19 mouse cellular contexts compared by ENCODE assay signal in genomic region chr1:170160397-170160938, GRCm38 (mm10). TPM values are rescaled to one million over a fixed set of nuclear protein-coding genes. Genes with fewer than 3 reads are reported as not detected.
DNase-seq lines count a peak whose midpoint lies in the region; ATAC-seq and TF ChIP-seq lines count a peak whose summit lies in the region.
"Had no signal": no experiment of that assay in that cellular context is flagged by ENCODE, and none has a peak within 500 bp of the region (broad histone marks: within the 10 kb centered on the region; RNA-seq: fewer than 3 reads in every experiment).

No protein-coding gene starts in this region.

- 45% methylated on average over 3 of the region's 3 CpGs for WGBS in heart, adult 2 months
- WGBS in neural tube, embryonic 13.5 days: 43% methylated on average over 3 of the region's 3 CpGs
- WGBS in stomach, postnatal 0 days: 67% methylated on average over 3 of the region's 3 CpGs
- 62% methylated on average over 3 of the region's 3 CpGs for WGBS in forebrain, embryonic 16.5 days

- no peak for TF ChIP-seq CTCF in heart, adult 2 months (IDR thresholded peaks at IDR 0.05)
- TF ChIP-seq CTCF in stomach, postnatal 0 days (IDR thresholded peaks at IDR 0.05; ENCODE audit: low read depth): no peak

- H3K4me2 ChIP-seq in neural tube, embryonic 13.5 days: no peak overlapping the region
- H3K4me2 ChIP-seq in stomach, postnatal 0 days (replicated peaks; ENCODE audit: low read depth): no peak overlapping the region
- H3K4me2 ChIP-seq in forebrain, embryonic 16.5 days (ENCODE audit: low read length): no peak overlapping the region
- H3K4me2 ChIP-seq: midbrain, embryonic 13.5 days; stomach, embryonic 15.5 days had no signal

- H3K4me3 ChIP-seq in heart, adult 2 months: no peak overlapping the region
- H3K4me3 ChIP-seq in neural tube, embryonic 13.5 days: no peak overlapping the region
- no peak overlapping the region for H3K4me3 ChIP-seq in stomach, postnatal 0 days (ENCODE audit: low read depth, low read length)
- H3K4me3 ChIP-seq in forebrain, embryonic 16.5 days (replicated peaks; ENCODE audit: low read length): no peak overlapping the region
- H3K4me3 ChIP-seq: midbrain, embryonic 13.5 days; stomach, embryonic 15.5 days had no signal

- H3K9ac ChIP-seq in heart, adult 2 months (ENCODE audit: low read depth, low read length): no peak overlapping the region
- H3K9ac ChIP-seq in neural tube, embryonic 13.5 days: 0 out of 2 replicates have a peak overlapping the region, but pooled peaks have one; percentile 22
- no peak overlapping the region for H3K9ac ChIP-seq in stomach, postnatal 0 days (ENCODE audit: low read length)
- H3K9ac ChIP-seq in forebrain, embryonic 16.5 days (replicated peaks; ENCODE audit: low read depth, low read length): no peak overlapping the region
- H3K9ac ChIP-seq: liver, postnatal 0 days; midbrain, embryonic 13.5 days; stomach, embryonic 15.5 days had no signal

- H3K79me2 ChIP-seq in heart, adult 2 months (replicated peaks; ENCODE audit: control insufficient read depth, insufficient read depth, low read length): 0 out of 2 replicates have a peak, but pooled peaks cover 1% of the 10 kb centered on the region

- 0 out of 2 replicates have a peak, but pooled peaks have one; percentile 40 for ATAC-seq in neural tube, embryonic 13.5 days (ENCODE audit: low read depth)
- peak; percentile 43 for ATAC-seq in stomach, postnatal 0 days (ENCODE audit: low FRiP score, low TSS enrichment)
- no peak for ATAC-seq in forebrain, embryonic 16.5 days
- ATAC-seq: forebrain, embryonic 14.5 days; liver, postnatal 0 days; midbrain, embryonic 13.5 days had no signal

- H3K9me3 ChIP-seq in neural tube, embryonic 13.5 days: no peaks in the 10 kb centered on the region
- H3K9me3 ChIP-seq in stomach, postnatal 0 days (ENCODE audit: control insufficient read depth, low read length): no peaks in the 10 kb centered on the region
- no peaks in the 10 kb centered on the region for H3K9me3 ChIP-seq in forebrain, embryonic 16.5 days (ENCODE audit: control insufficient read depth, low read length)
- H3K9me3 ChIP-seq: midbrain, embryonic 13.5 days; stomach, embryonic 15.5 days had no signal

- H3K4me1 ChIP-seq in heart, adult 2 months (ENCODE audit: control insufficient read depth, insufficient read depth, low read length): peaks cover 18% of the 10 kb centered on the region
- H3K4me1 ChIP-seq in neural tube, embryonic 13.5 days (replicated peaks): peaks cover 20% of the 10 kb centered on the region
- no peaks in the 10 kb centered on the region for H3K4me1 ChIP-seq in stomach, postnatal 0 days (replicated peaks; ENCODE audit: control insufficient read depth, insufficient read depth)
- peaks cover 6% of the 10 kb centered on the region for H3K4me1 ChIP-seq in forebrain, embryonic 16.5 days (replicated peaks; ENCODE audit: control insufficient read depth, insufficient read depth, low read length)
- H3K4me1 ChIP-seq: stomach, embryonic 15.5 days had no signal

- H3K36me3 ChIP-seq in heart, adult 2 months (ENCODE audit: control insufficient read depth, insufficient read depth, low read length): peaks cover 33% of the 10 kb centered on the region
- H3K36me3 ChIP-seq in neural tube, embryonic 13.5 days: peaks cover 46% of the 10 kb centered on the region
- H3K36me3 ChIP-seq in stomach, postnatal 0 days (ENCODE audit: control insufficient read depth, insufficient read depth, low read length): peaks cover 4% of the 10 kb centered on the region
- 0 out of 2 replicates have a peak, but pooled peaks cover 2% of the 10 kb centered on the region for H3K36me3 ChIP-seq in forebrain, embryonic 16.5 days (ENCODE audit: control insufficient read depth, insufficient read depth)

- DNase-seq in embryo, embryonic 10 days (ENCODE audit: low spot score): peak; percentile 16
- no peak for DNase-seq in embryo, embryonic 9.5 days (ENCODE audit: extremely low spot score)
- peak; percentile 33 to 35 for DNase-seq in heart, adult 2 months
- no peak for DNase-seq in heart, postnatal 10 days
- no peak for DNase-seq in neural tube, embryonic 10.5 days (ENCODE audit: extremely low spot score, low spot score)
- no peak for DNase-seq in stomach, postnatal 0 days (ENCODE audit: low spot score)
- DNase-seq: adrenal gland, adult 8-10 months; cerebellum, adult 18-20 months; kidney, adult 9 months; kidney, postnatal 4 days; liver, postnatal 0 days; lung, postnatal 4 days had no signal

- H3K27ac ChIP-seq in heart, adult 2 months: peak overlapping the region; percentile 0; the same call in 1 of the 2 replicates
- 0 out of 2 replicates have a peak overlapping the region, but pooled peaks have one; percentile 18 for H3K27ac ChIP-seq in neural tube, embryonic 13.5 days (replicated peaks)
- H3K27ac ChIP-seq in stomach, postnatal 0 days (replicated peaks): no peak overlapping the region
- H3K27ac ChIP-seq in forebrain, embryonic 16.5 days (ENCODE audit: low read length): no peak overlapping the region
- H3K27ac ChIP-seq: hindbrain, postnatal 0 days; midbrain, embryonic 13.5 days; stomach, embryonic 15.5 days had no signal

- TF ChIP-seq EP300 in heart, adult 2 months (IDR thresholded peaks at IDR 0.05; ENCODE audit: insufficient read depth, low read depth, low read length): no peak
- no peak for TF ChIP-seq EP300 in stomach, postnatal 0 days (optimal IDR thresholded peaks at IDR 0.05)

- no peak for TF ChIP-seq POLR2A in heart, adult 2 months (IDR thresholded peaks at IDR 0.05; ENCODE audit: insufficient read depth, low read depth, low read length)

- intact Hi-C loops in heart, adult 2 months (cut with DNase I): no loop called here
- intact Hi-C loops in heart, postnatal 10 days (cut with DNase I): no loop called here

- H3K27me3 ChIP-seq in heart, adult 2 months (ENCODE audit: control insufficient read depth, insufficient read depth, low read length): no peaks in the 10 kb centered on the region
- no peaks in the 10 kb centered on the region for H3K27me3 ChIP-seq in neural tube, embryonic 13.5 days
- H3K27me3 ChIP-seq in stomach, postnatal 0 days (ENCODE audit: control insufficient read depth, insufficient read depth, low read length): no peaks in the 10 kb centered on the region
- no peaks in the 10 kb centered on the region for H3K27me3 ChIP-seq in forebrain, embryonic 16.5 days (replicated peaks; ENCODE audit: control insufficient read depth, insufficient read depth, low read length)
- H3K27me3 ChIP-seq: CH12.LX; midbrain, embryonic 13.5 days; stomach, embryonic 15.5 days had no signal

RNA-seq across cellular contexts. Expression of gene Uap1, which starts 14.3 kb away (rescaled TPM):
- 10 to 100 TPM; 51.6 to 55.2 TPM for total RNA-seq in heart, adult 2 months (2021)
- polyA plus RNA-seq in heart, adult 2 months (2012; rRNA removed): 21.6 and 39.9 TPM in 2 replicates
- 10 to 100 TPM; 47.0 to 48.0 TPM for total RNA-seq in heart, postnatal 10 days (2021)
- polyA plus RNA-seq in neural tube, embryonic 13.5 days (2015; fragmentation: Nextera tagmentation; extraction: Ambion mirVana): 65.8 and 67.4 TPM in 2 replicates
- 65.0 and 66.3 TPM in 2 replicates for polyA plus RNA-seq in stomach, postnatal 0 days (2015; fragmentation: Nextera tagmentation; extraction: Ambion mirVana)
- 56.6 and 57.9 TPM in 2 replicates for polyA plus RNA-seq in forebrain, embryonic 16.5 days (2015; fragmentation: Nextera tagmentation; extraction: Ambion mirVana)

RNA-seq across cellular contexts. Expression of gene Ddr2, which starts 49.9 kb away (rescaled TPM):
- 10 to 100 TPM; 21.9 to 22.5 TPM for total RNA-seq in heart, adult 2 months (2021)
- 10.3 and 22.8 TPM in 2 replicates for polyA plus RNA-seq in heart, adult 2 months (2012; rRNA removed)
- total RNA-seq in heart, postnatal 10 days (2021): 10 to 100 TPM; 27.8 to 30.5 TPM
- polyA plus RNA-seq in neural tube, embryonic 13.5 days (2015; fragmentation: Nextera tagmentation; extraction: Ambion mirVana): 10.2 and 16.5 TPM in 2 replicates
- polyA plus RNA-seq in stomach, postnatal 0 days (2015; fragmentation: Nextera tagmentation; extraction: Ambion mirVana): 22.9 and 25.8 TPM in 2 replicates
- 7.9 and 12.3 TPM in 2 replicates for polyA plus RNA-seq in forebrain, embryonic 16.5 days (2015; fragmentation: Nextera tagmentation; extraction: Ambion mirVana)

RNA-seq across cellular contexts. Expression of gene Uhmk1, which starts 54.7 kb away (rescaled TPM):
- 10 to 100 TPM; 21.7 to 23.4 TPM for total RNA-seq in heart, adult 2 months (2021)
- polyA plus RNA-seq in heart, adult 2 months (2012; rRNA removed): 6.5 and 14.9 TPM in 2 replicates
- total RNA-seq in heart, postnatal 10 days (2021): 10 to 100 TPM; 21.2 to 22.2 TPM
- polyA plus RNA-seq in neural tube, embryonic 13.5 days (2015; fragmentation: Nextera tagmentation; extraction: Ambion mirVana): 8.8 and 10.2 TPM in 2 replicates
- 4.1 TPM in 2 replicates for polyA plus RNA-seq in stomach, postnatal 0 days (2015; fragmentation: Nextera tagmentation; extraction: Ambion mirVana)
- polyA plus RNA-seq in forebrain, embryonic 16.5 days (2015; fragmentation: Nextera tagmentation; extraction: Ambion mirVana): 8.1 and 8.4 TPM in 2 replicates

Comparison
In these comparisons a context has a peak if more than half of its experiments do, and no peak if none do; other contexts are left out.
1. DNase-seq: peak in embryo, embryonic 10 days (single experiment) and heart, adult 2 months (2 of 2); none in embryo, embryonic 9.5 days (single experiment), heart, postnatal 10 days (0 of 2), neural tube, embryonic 10.5 days (single experiment) and stomach, postnatal 0 days (single experiment).
2. H3K27ac ChIP-seq: peak in heart, adult 2 months (single experiment) and neural tube, embryonic 13.5 days (single experiment); none in stomach, postnatal 0 days (single experiment) and forebrain, embryonic 16.5 days (single experiment).